9 mouse cellular contexts compared by ENCODE assay signal in the genomic region with DNA sequence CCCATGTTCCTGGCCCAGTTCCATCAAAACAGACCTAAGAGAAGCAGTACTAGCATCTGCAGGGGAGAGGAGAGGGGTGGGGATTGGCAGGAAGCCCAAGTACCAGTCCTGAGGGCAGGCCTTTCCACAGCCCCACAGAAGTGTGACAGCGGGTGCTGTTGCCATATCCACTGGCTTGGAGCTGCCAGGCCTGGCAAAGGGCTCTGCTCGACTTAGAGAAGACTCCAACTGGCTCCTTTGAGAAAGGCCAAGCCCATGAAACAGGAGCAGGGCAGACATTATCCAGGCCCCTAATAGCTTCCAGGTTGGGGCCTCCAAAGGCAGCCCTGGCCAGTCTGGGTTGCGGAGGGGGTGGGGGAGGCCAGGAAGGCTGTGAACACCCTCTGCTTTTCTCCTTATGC. TPM values are rescaled to one million over a fixed set of nuclear protein-coding genes. Genes with fewer than 3 reads are reported as not detected.
DNase-seq lines count a peak whose midpoint lies in the region; ATAC-seq and TF ChIP-seq lines count a peak whose summit lies in the region.
"Had no signal": no experiment of that assay in that cellular context is flagged by ENCODE, and none has a peak within 500 bp of the region (broad histone marks: within the 10 kb centered on the region; RNA-seq: fewer than 3 reads in every experiment).

No protein-coding gene starts in this region.

- peaks cover 2% of the 10 kb centered on the region for H3K4me1 ChIP-seq in embryonic facial prominence, embryonic 11.5 days (ENCODE audit: control insufficient read depth, insufficient read depth, low read length)

- H3K36me3 ChIP-seq in embryonic facial prominence, embryonic 11.5 days (replicated peaks; ENCODE audit: control insufficient read depth, insufficient read depth, low read depth, low read length) = no peaks in the 10 kb centered on the region; the same call in 1 of the 2 replicates

- no peaks in the 10 kb centered on the region for H3K9me3 ChIP-seq in embryonic facial prominence, embryonic 11.5 days (replicated peaks; ENCODE audit: control insufficient read depth, low read length)

- no peak for TF ChIP-seq CTCF in left cerebral cortex, adult 2 months (IDR thresholded peaks at IDR 0.05)

- H3K9ac ChIP-seq in embryonic facial prominence, embryonic 11.5 days (replicated peaks; ENCODE audit: low read length) = no peak overlapping the region

- intact Hi-C loops in left cerebral cortex, postnatal 4 days (cut with DNase I) = loop anchor here (5.0 kb wide), 1 partner anchor 42 kb away; no protein-coding TSS in a partner anchor
- intact Hi-C loops in left cerebral cortex, adult 2 months (cut with DNase I) = no loop called here

- H3K27me3 ChIP-seq in embryonic facial prominence, embryonic 11.5 days (ENCODE audit: control insufficient read depth, insufficient read depth, low read length) = peaks cover 4% of the 10 kb centered on the region; the same call in 1 of the 2 replicates

- H3K4me2 ChIP-seq in embryonic facial prominence, embryonic 11.5 days (ENCODE audit: low read depth, low read length) = peak overlapping the region; percentile 26

- H3K27ac ChIP-seq in left cerebral cortex, adult 2 months = no peak overlapping the region
- 0 out of 2 replicates have a peak overlapping the region, but pooled peaks have one; percentile 38 for H3K27ac ChIP-seq in embryonic facial prominence, embryonic 11.5 days (replicated peaks; ENCODE audit: low read depth, low read length)
- H3K27ac ChIP-seq: kidney, postnatal 0 days had no signal

- ATAC-seq in embryonic facial prominence, embryonic 11.5 days (replicated peaks; ENCODE audit: insufficient number of reproducible peaks, low FRiP score, low TSS enrichment, low read depth) = no peak; the same call in 1 of the 2 replicates
- ATAC-seq in activated CD4-positive, CD25-positive, alpha-beta regulatory T cell, adult 4 months = no peak
- ATAC-seq in megakaryocyte, adult 5-6 weeks (ENCODE audit: poor library complexity, severe bottlenecking) = no peak

- WGBS in embryonic facial prominence, embryonic 11.5 days = 39% methylated on average over 3 of the region's 3 CpGs

- H3K4me3 ChIP-seq in left cerebral cortex, adult 2 months = no peak overlapping the region
- no peak overlapping the region for H3K4me3 ChIP-seq in embryonic facial prominence, embryonic 11.5 days (ENCODE audit: low read depth, low read length)

- peak; percentile 87 for DNase-seq in left cerebral cortex, postnatal 4 days
- DNase-seq in left cerebral cortex, adult 2 months (ENCODE audit: extremely low spot score in 1 of 2, low spot score in 2 of 2) = no peak
- DNase-seq in embryonic facial prominence, embryonic 11.5 days (ENCODE audit: low spot score) = peak; percentile 80
- DNase-seq in gastrocnemius, postnatal 25 days = peak; percentile 77
- peak; percentile 35 for DNase-seq in lung, postnatal 36 days
- DNase-seq in adrenal gland, postnatal 14 days = no peak

RNA-seq across cellular contexts. Expression of a gene that starts 3.2 kb away (rescaled TPM):
- total RNA-seq in left cerebral cortex, postnatal 4 days (2021) = 1 to 10 TPM; 4.9 to 5.5 TPM
- total RNA-seq in left cerebral cortex, adult 2 months (2021) = 1 to 10 TPM; 1.6 to 2.0 TPM
- 28.1 and 30.3 TPM in 2 replicates for polyA plus RNA-seq in embryonic facial prominence, embryonic 11.5 days (2014; fragmentation: Nextera tagmentation; extraction: Ambion mirVana)
- total RNA-seq in gastrocnemius, postnatal 25 days (2021) = 1 to 10 TPM; 3.6 to 4.2 TPM
- 8.1 and 10.1 TPM in 2 replicates for total RNA-seq in adrenal gland, postnatal 14 days (2021)
- under 1 TPM; 0.20 to 0.57 TPM for polyA plus RNA-seq in activated CD4-positive, CD25-positive, alpha-beta regulatory T cell, adult 4 months (2017; shearing (Covaris generic))
- 1.8 and 3.3 TPM in 2 replicates for total RNA-seq in megakaryocyte, adult 5-6 weeks (2015)
- total RNA-seq in megakaryocyte, adult 5-6 weeks (2017) = 9.1 and 10.7 TPM in 2 replicates

RNA-seq across cellular contexts. Expression of a gene that starts 8.8 kb away (rescaled TPM):
- under 1 TPM in 1 of 2 experiments, not detected in 1; 0.74 TPM for total RNA-seq in left cerebral cortex, postnatal 4 days (2021)
- not detected for total RNA-seq in left cerebral cortex, adult 2 months (2021)
- polyA plus RNA-seq in embryonic facial prominence, embryonic 11.5 days (2014; fragmentation: Nextera tagmentation; extraction: Ambion mirVana) = not detected in 2 replicates
- total RNA-seq in gastrocnemius, postnatal 25 days (2021) = not detected
- total RNA-seq in adrenal gland, postnatal 14 days (2021) = 0.26 and 1.6 TPM in 2 replicates
- polyA plus RNA-seq in activated CD4-positive, CD25-positive, alpha-beta regulatory T cell, adult 4 months (2017; shearing (Covaris generic)) = 1 to 10 TPM; 1.3 to 1.4 TPM
- total RNA-seq in megakaryocyte, adult 5-6 weeks (2015) = 0.58 and 2.4 TPM in 2 replicates
- total RNA-seq in megakaryocyte, adult 5-6 weeks (2017) = 0.45 and 1.2 TPM in 2 replicates
- polyA plus RNA-seq: kidney, postnatal 0 days had no signal

RNA-seq across cellular contexts. Expression of a gene that starts 38.6 kb away (rescaled TPM):
- total RNA-seq in left cerebral cortex, postnatal 4 days (2021) = 100 to 1,000 TPM; 181 to 191 TPM
- total RNA-seq in left cerebral cortex, adult 2 months (2021) = 10 to 100 TPM; 17.6 to 19.2 TPM
- 11.6 and 11.9 TPM in 2 replicates for polyA plus RNA-seq in embryonic facial prominence, embryonic 11.5 days (2014; fragmentation: Nextera tagmentation; extraction: Ambion mirVana)
- 1 to 10 TPM; 4.7 to 5.1 TPM for total RNA-seq in gastrocnemius, postnatal 25 days (2021)
- 19.7 and 20.7 TPM in 2 replicates for total RNA-seq in adrenal gland, postnatal 14 days (2021)
- under 1 TPM; 0.17 to 0.36 TPM for polyA plus RNA-seq in activated CD4-positive, CD25-positive, alpha-beta regulatory T cell, adult 4 months (2017; shearing (Covaris generic))
- 0.75 TPM in 1 of 2 replicates, not detected in the other for total RNA-seq in megakaryocyte, adult 5-6 weeks (2015)
- total RNA-seq in megakaryocyte, adult 5-6 weeks (2017) = 0.69 and 0.92 TPM in 2 replicates

RNA-seq across cellular contexts. Expression of a gene that starts 57.5 kb away (rescaled TPM):
- total RNA-seq in left cerebral cortex, postnatal 4 days (2021) = 10 to 100 TPM; 53.6 to 63.3 TPM
- total RNA-seq in left cerebral cortex, adult 2 months (2021) = 10 to 100 TPM; 72.1 to 79.8 TPM
- polyA plus RNA-seq in embryonic facial prominence, embryonic 11.5 days (2014; fragmentation: Nextera tagmentation; extraction: Ambion mirVana) = 169 and 173 TPM in 2 replicates
- total RNA-seq in gastrocnemius, postnatal 25 days (2021) = 10 to 100 TPM; 42.9 to 44.1 TPM
- total RNA-seq in adrenal gland, postnatal 14 days (2021) = 58.3 and 65.8 TPM in 2 replicates
- polyA plus RNA-seq in activated CD4-positive, CD25-positive, alpha-beta regulatory T cell, adult 4 months (2017; shearing (Covaris generic)) = 100 to 1,000 TPM in 1 of 2 experiments, 10 to 100 TPM in 1; 89.2 to 117 TPM
- 44.1 and 46.4 TPM in 2 replicates for total RNA-seq in megakaryocyte, adult 5-6 weeks (2015)
- 40.3 and 43.5 TPM in 2 replicates for total RNA-seq in megakaryocyte, adult 5-6 weeks (2017)

RNA-seq across cellular contexts. Expression of a gene that starts 59.9 kb away (rescaled TPM):
- 100 to 1,000 TPM; 125 to 153 TPM for total RNA-seq in left cerebral cortex, postnatal 4 days (2021)
- 10 to 100 TPM; 77.6 to 86.8 TPM for total RNA-seq in left cerebral cortex, adult 2 months (2021)
- 31.4 and 33.2 TPM in 2 replicates for polyA plus RNA-seq in embryonic facial prominence, embryonic 11.5 days (2014; fragmentation: Nextera tagmentation; extraction: Ambion mirVana)
- 10 to 100 TPM; 16.7 to 22.6 TPM for total RNA-seq in gastrocnemius, postnatal 25 days (2021)
- 35.5 and 54.3 TPM in 2 replicates for total RNA-seq in adrenal gland, postnatal 14 days (2021)
- 1 to 10 TPM; 1.8 to 2.8 TPM for polyA plus RNA-seq in activated CD4-positive, CD25-positive, alpha-beta regulatory T cell, adult 4 months (2017; shearing (Covaris generic))
- total RNA-seq in megakaryocyte, adult 5-6 weeks (2015) = 7.3 and 7.8 TPM in 2 replicates
- 2.8 and 14.0 TPM in 2 replicates for total RNA-seq in megakaryocyte, adult 5-6 weeks (2017)

Comparison
In these comparisons a context has a peak if more than half of its experiments do, and no peak if none do; other contexts are left out.
1. DNase-seq: peak in left cerebral cortex, postnatal 4 days (single experiment), embryonic facial prominence, embryonic 11.5 days (single experiment), gastrocnemius, postnatal 25 days (single experiment) and lung, postnatal 36 days (single experiment); none in left cerebral cortex, adult 2 months (0 of 2) and adrenal gland, postnatal 14 days (single experiment).